Mouse (Mus musculus): ENCODE measurements at regions not wholly inside any gene's neighbourhood (a gene's known extent, or its start where the extent isn't known, plus 50 kb on each side); places are given as distances from the start of the nearest gene placed in this dataset.

GRCm38 (mm10) chrX:133505683-133506082 is 183.1 kb downstream of the Pcdh19 start:
- no peak for DNase-seq (ENCODE audit: extremely low spot score in 1 of 2, low spot score in 1 of 2)

- DNase-seq (ENCODE audit: extremely low spot score in 1 of 2, low spot score in 1 of 2) = no peak
These were observed 226.9 kb downstream of the Pcdh19 start for GRCm38 (mm10) chrX:133461867-133462266.

GRCm38 (mm10) chrX:133447417-133447816 is 241.4 kb downstream of the Pcdh19 start:
- peak in 1 of 2 experiments; percentile 3 for DNase-seq (ENCODE audit: extremely low spot score in 1 of 2, low spot score in 1 of 2)

- DNase-seq (ENCODE audit: extremely low spot score in 1 of 2, low spot score in 1 of 2) = no peak
These were observed 286.3 kb downstream of the Pcdh19 start for GRCm38 (mm10) chrX:133402446-133402845.

GRCm38 (mm10) chrX:133387791-133388190 is 301.0 kb downstream of the Pcdh19 start:
- DNase-seq (ENCODE audit: extremely low spot score in 1 of 2, low spot score in 1 of 2) = no peak

- no peak for DNase-seq (ENCODE audit: extremely low spot score in 1 of 2, low spot score in 1 of 2)
These were observed 314.8 kb downstream of the Pcdh19 start for GRCm38 (mm10) chrX:133373960-133374359.

- no peak for DNase-seq (ENCODE audit: extremely low spot score in 1 of 2, low spot score in 1 of 2)
These were observed 315.7 kb downstream of the Pcdh19 start for GRCm38 (mm10) chrX:133373047-133373446.

GRCm38 (mm10) chrX:133372411-133372810 is 316.4 kb downstream of the Pcdh19 start:
- DNase-seq (ENCODE audit: extremely low spot score in 1 of 2, low spot score in 1 of 2) = no peak

GRCm38 (mm10) chrX:133360739-133361138 is 328.0 kb downstream of the Pcdh19 start:
- no peak for DNase-seq (ENCODE audit: extremely low spot score in 1 of 2, low spot score in 1 of 2)
